Mouse (Mus musculus) liver, embryonic 14.5 days (tissue): ENCODE measurements around the gene Gm21943. TPM values are rescaled to one million over a fixed set of nuclear protein-coding genes. Genes with fewer than 3 reads are reported as not detected.
"Not testable (repeated sequence)": the region's sequence is repeated elsewhere in the genome, so short reads cannot be mapped to it uniquely, and the experiment has no call there.

Experiments used
- ATAC-seq: fragments of 200-750 bp; cut with Nextera tagmentation; 2 replicates; pipeline ENCODE4 v1.8.0; 2017; ENCODE audit warnings: moderate number of reproducible peaks, mild to moderate bottlenecking, moderate library complexity; ENCODE audit not compliant: insufficient read depth
- DNase-seq, 3 experiments: peaks; one replicate each; pipeline ENCODE4 v3.0.0-alpha.2; 2012 to 2013; ENCODE audit warnings: low read depth in 3 of 3, low spot score in 3 of 3
- H3K27ac ChIP-seq: fragments of 300-500 bp; sonication (generic); 2 replicates; pipeline ENCODE4 v1.5.1; 2014; ENCODE audit warnings: moderate library complexity, mild to moderate bottlenecking, control low read depth, inconsistent platforms
- H3K27me3 ChIP-seq: fragments of 300-500 bp; sonication (generic); 2 replicates; pipeline ENCODE4 v1.6.1; 2014; ENCODE audit warnings: mild to moderate bottlenecking, low read length, moderate library complexity; ENCODE audit not compliant: control insufficient read depth, insufficient read depth
- H3K36me3 ChIP-seq: fragments of 300-500 bp; sonication (generic); replicated peaks from 2 replicates; pipeline ENCODE4 v1.6.1; 2014; ENCODE audit warnings: low read depth; ENCODE audit not compliant: control insufficient read depth, insufficient read depth
- H3K4me1 ChIP-seq, 2 experiments: fragments of 200-500 bp in 1 of 2; fragments of 300-500 bp in 1 of 2; sonication (generic) in 1 of 2; replicated peaks; 2 replicates each; pipeline ENCODE4 v1.6.1; 2012 to 2014; ENCODE audit warnings: antibody characterized with exemption in 1 of 2, inconsistent platforms in 1 of 2, low read length in 1 of 2; ENCODE audit not compliant: control insufficient read depth in 2 of 2, insufficient read depth in 2 of 2
- H3K4me2 ChIP-seq: fragments of 300-500 bp; sonication (generic); 2 replicates; pipeline ENCODE4 v1.6.1; 2014; ENCODE audit warnings: low read depth, mild to moderate bottlenecking, control low read depth, moderate library complexity
- H3K4me3 ChIP-seq, 2 experiments: fragments of 200-500 bp in 1 of 2; fragments of 300-500 bp in 1 of 2; sonication (generic) in 1 of 2; 2 replicates each; pipeline ENCODE4 v1.5.1; 2012 to 2014; ENCODE audit warnings: low read depth in 2 of 2, low read length in 2 of 2, mild to moderate bottlenecking in 2 of 2, control low read depth in 1 of 2, inconsistent platforms in 1 of 2, moderate library complexity in 1 of 2; ENCODE audit not compliant: insufficient read depth in 1 of 2
- H3K9ac ChIP-seq: fragments of 300-500 bp; sonication (generic); replicated peaks from 2 replicates; pipeline ENCODE4 v1.6.1; 2014; ENCODE audit warnings: mild to moderate bottlenecking, control low read depth, moderate library complexity
- H3K9me3 ChIP-seq: fragments of 300-500 bp; sonication (generic); 2 replicates; pipeline ENCODE4 v1.6.1; 2016; ENCODE audit warnings: low read length, mixed read lengths; ENCODE audit not compliant: control insufficient read depth
- WGBS: fragments of 180-500 bp; shearing (Covaris S2); extraction: QIAGEN DNeasy Blood & Tissue Kit; methylation state at CpG from one replicate; pipeline ENCODE4 v1.1.7; 2014; ENCODE audit not compliant: insufficient replicate concordance; 5-methylcytosine and 5-hydroxymethylcytosine counted together
- polyA plus RNA-seq, 2 experiments: library from polyadenylated mRNA; depleted of rRNA in 1 of 2; stranded (reverse) in 1 of 2; unstranded in 1 of 2; fragments of >200 nt; fragmentation: Nextera tagmentation in 1 of 2; extraction: Ambion mirVana in 1 of 2; gene quantifications; 2 replicates each; pipeline versions ENCODE4 v1.2.1 to v1.2.3; 2012 to 2014

Gm21943 gene
- polyA plus RNA-seq (2012; rRNA removed) (not detected in 2 replicates), polyA plus RNA-seq (2014; fragmentation: Nextera tagmentation; extraction: Ambion mirVana) (not detected in 2 replicates)

DNA sequence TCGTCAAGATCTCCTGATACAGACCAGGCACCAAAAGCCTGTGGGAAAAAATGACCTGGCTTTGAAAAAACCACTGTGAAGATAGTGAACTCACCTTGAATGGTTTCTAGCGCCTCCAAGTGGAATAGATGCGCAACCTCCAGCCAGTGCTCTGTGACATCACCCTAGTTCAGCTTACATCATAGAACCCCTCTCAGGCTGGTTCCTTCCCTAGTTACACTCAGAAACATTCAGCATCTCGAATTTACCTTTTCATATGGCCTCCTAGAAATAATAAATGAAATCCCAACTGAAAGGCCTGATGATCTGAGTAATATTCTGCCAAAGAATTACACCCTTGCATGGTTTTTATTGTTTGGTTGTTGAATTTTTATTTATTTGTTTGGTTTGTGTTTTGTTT lies at the start of gene Gm21943:
Gene Gm21943, minus strand, starts transcription at position 101 of the 400 bp plus-strand sequence.
- not testable (repeated sequence) for DNase-seq, ATAC-seq
- no CpG with 5 or more reads among the region's 4 CpGs for WGBS

More for the DNA sequence above, at the start of gene Gm21943:
- not testable (repeated sequence) for H3K27ac ChIP-seq, H3K27me3 ChIP-seq, H3K4me3 ChIP-seq, H3K36me3 ChIP-seq, H3K4me2 ChIP-seq, H3K4me1 ChIP-seq, H3K9me3 ChIP-seq, H3K9ac ChIP-seq

Other genes starting within 250 kb of the Gm21943 start
- not detected in 2 replicates for gene Gm28961, start 172.0 kb upstream of the Gm21943 start, polyA plus RNA-seq (2012; rRNA removed)
- gene Gm28961, start 172.0 kb upstream of the Gm21943 start, polyA plus RNA-seq (2014; fragmentation: Nextera tagmentation; extraction: Ambion mirVana): not detected in 2 replicates